Mouse (Mus musculus) liver, adult 2 months (tissue): ENCODE data around the gene Grik5.

Source experiments
- CTCF ChIP-seq: fragments of 200-500 bp; IDR thresholded peaks from 2 replicates; pipeline ENCODE4 v1.5.1; 2011; ENCODE audit warnings: low read depth, low read length, control low read depth
- POLR2A ChIP-seq: fragments of 200-500 bp; IDR thresholded peaks from 2 replicates; pipeline ENCODE4 v1.6.1; 2011; ENCODE audit warnings: low read length, control low read depth; ENCODE audit not compliant: insufficient read depth; ENCODE audit errors: extremely low read depth

DNA sequence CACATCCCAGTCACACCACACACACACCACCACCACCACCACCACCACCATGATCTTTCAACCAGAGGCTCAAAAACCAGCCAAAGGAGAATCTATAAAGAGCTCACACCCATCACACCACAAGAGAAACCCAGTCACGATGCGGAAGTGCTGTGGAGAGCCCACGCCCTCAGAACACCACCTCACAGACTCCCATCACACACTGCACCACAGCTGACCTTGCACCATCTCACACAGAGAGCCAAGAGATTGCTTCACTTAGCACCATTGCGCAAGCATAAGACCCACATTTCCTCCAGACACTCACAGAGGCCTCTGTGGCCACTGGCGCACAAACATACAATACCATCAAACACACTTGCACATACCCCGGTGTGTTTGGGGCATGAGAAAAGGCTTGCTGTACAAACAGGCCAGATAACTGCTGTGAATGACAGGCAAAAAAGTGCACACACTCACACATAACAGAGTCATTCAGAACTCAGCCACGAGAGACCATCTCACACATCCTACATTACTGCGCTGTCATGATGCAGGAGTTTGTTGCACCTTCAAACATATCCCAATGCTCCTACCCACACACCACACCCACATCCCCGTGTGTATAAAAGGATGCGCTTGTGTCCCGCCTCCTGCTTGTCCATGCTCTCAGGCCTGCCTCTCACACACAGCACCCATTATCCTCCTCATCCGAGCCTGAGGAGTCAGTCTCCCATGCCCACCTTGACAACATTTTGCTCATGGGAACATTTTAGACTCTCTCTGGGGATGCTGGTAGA, 65.4 kb downstream of the Grik5 start:
- TF ChIP-seq POLR2A (no peak), CTCF (no peak)
